Mouse (Mus musculus) lung, postnatal 14 days (tissue): ENCODE results near the gene Lrmda.

Experiments
- DNase-seq: peaks from one replicate; pipeline ENCODE4 v3.0.0; 2021

Lrmda gene

GRCm38 (mm10) chr14:22918499-22918898 is 899.0 kb downstream of the Lrmda start:
- DNase-seq = no peak

GRCm38 (mm10) chr14:22918931-22919330 is 899.4 kb downstream of the Lrmda start:
- no peak for DNase-seq

GRCm38 (mm10) chr14:22921152-22921551 is 901.6 kb downstream of the Lrmda start:
- DNase-seq = no peak

- no peak for DNase-seq
Observed at GRCm38 (mm10) chr14:22921796-22922195, 902.3 kb downstream of the Lrmda start.

GRCm38 (mm10) chr14:22922571-22922970 is 903.1 kb downstream of the Lrmda start:
- DNase-seq = no peak

GRCm38 (mm10) chr14:22923251-22923650 is 903.7 kb downstream of the Lrmda start:
- no peak for DNase-seq

GRCm38 (mm10) chr14:22928263-22928662 is 908.8 kb downstream of the Lrmda start:
- no peak for DNase-seq

GRCm38 (mm10) chr14:22928683-22929082 is 909.2 kb downstream of the Lrmda start:
- no peak for DNase-seq

- peak; percentile 46 for DNase-seq
Observed at GRCm38 (mm10) chr14:22929585-22929984, 910.1 kb downstream of the Lrmda start.

- no peak for DNase-seq
Observed at GRCm38 (mm10) chr14:22930488-22931046, 911.1 kb downstream of the Lrmda start.

GRCm38 (mm10) chr14:22931114-22931822 is 911.8 kb downstream of the Lrmda start:
- DNase-seq = no peak

- no peak for DNase-seq
Observed at GRCm38 (mm10) chr14:22936701-22937100, 917.2 kb downstream of the Lrmda start.

GRCm38 (mm10) chr14:22940576-22940975 is 921.1 kb downstream of the Lrmda start:
- no peak for DNase-seq

- no peak for DNase-seq
Observed at GRCm38 (mm10) chr14:22942569-22942968, 923.1 kb downstream of the Lrmda start.

- DNase-seq = no peak
Observed at GRCm38 (mm10) chr14:22949466-22949865, 930.0 kb downstream of the Lrmda start.

GRCm38 (mm10) chr14:22952981-22953380 is 933.5 kb downstream of the Lrmda start:
- DNase-seq = no peak

- DNase-seq = peak; percentile 3
Observed at GRCm38 (mm10) chr14:22960166-22960565, 940.7 kb downstream of the Lrmda start.

- peak; percentile 8 for DNase-seq
Observed at GRCm38 (mm10) chr14:22964796-22965660, 945.5 kb downstream of the Lrmda start.

- DNase-seq = no peak
Observed at GRCm38 (mm10) chr14:22968705-22969104, 949.2 kb downstream of the Lrmda start.

GRCm38 (mm10) chr14:22986736-22987135 is 967.2 kb downstream of the Lrmda start:
- DNase-seq = no peak

GRCm38 (mm10) chr14:22988090-22988669 is 968.7 kb downstream of the Lrmda start:
- DNase-seq = no peak

GRCm38 (mm10) chr14:22995184-22995935 is 975.8 kb downstream of the Lrmda start:
- DNase-seq = no peak

GRCm38 (mm10) chr14:22998906-22999305 is 979.4 kb downstream of the Lrmda start:
- no peak for DNase-seq
